Mouse (Mus musculus): ENCODE results near the gene Ces1g.

Gene Ces1g

DNA sequence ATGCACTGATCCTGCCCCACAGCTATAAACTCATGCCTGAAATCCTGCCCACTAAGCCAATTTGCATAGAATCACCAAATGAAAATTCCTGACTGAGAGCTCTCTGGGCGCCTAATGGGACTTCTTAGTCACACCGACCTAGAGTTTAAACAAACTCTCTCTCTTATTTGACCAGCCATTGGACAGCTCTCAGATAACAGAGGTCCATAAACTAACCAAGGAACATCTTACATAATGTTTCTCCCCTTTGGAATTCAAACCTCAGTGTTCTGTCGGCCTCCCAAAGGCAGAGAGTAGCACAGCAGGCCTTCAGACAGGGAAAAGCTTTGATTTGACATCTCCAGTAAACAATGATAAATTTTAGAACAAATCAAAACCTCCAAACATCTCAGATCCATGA is at the start of gene Ces1g:
Ces1g (minus strand) TSS at position 102 of the 400 bp plus-strand sequence.
- no peak for DNase-seq

DNA sequence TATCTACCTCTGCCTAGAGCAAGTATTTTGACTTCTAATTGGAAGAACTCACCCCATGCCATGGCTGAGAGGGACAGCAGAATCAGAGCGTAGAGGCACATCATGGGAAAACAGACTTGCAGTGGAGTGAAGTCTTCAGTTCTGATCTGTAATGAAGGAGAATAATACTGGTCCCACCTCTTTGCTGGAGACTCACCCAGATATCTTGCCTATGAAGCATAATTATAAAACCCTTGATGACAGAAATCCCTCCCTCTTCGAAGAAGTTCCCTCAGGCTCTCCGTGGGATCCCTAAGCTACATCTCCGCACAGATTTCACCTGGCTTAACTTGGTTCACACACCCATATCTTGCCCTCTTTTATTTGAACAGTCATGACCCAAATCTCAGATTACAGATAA is 42.5 kb upstream of the Ces1g start, which contains the start of gene Ces1h:
Ces1h (minus strand) TSS at position 101 of the 400 bp plus-strand sequence.
- no peak for DNase-seq

DNA sequence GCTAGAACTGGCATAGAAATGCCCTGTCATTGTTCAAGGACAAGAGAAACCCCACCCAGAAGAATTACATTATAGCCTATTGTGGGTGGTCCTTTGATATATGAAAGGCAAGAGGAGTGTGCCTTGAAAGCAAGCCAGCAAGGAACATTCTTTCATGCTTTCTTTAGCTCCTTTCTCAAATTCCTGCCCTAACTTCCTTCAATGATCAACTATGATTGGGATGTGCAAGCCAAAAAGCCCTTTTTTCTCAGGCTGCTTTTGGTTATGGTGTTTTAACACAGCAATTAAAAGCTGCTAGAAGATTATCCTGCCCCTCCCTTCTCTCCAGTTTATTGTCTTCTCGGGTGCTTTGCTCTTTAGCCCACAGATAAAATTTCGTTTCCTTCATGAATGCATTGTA is 32.4 kb upstream of the Ces1g start:
- no peak for DNase-seq

DNA sequence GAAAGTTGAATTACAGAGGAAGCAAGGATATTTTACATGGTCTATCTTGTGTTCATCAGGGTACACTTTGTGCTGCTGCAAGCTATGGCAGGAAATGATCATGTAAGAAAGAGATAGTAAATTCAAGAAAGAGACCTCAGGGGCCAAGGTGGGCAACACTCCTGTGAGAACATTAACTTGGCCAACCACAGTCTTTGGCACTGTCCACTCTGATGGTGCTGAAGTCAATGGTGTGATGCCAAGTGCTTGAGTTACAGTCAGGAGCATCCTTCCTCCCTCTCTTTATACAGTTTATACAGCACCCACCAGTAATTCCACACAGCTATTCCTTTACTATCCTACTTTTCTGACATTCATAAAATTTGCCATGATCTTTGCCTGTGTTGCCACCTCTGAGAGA is 23.0 kb upstream of the Ces1g start:
- DNase-seq: no peak

DNA sequence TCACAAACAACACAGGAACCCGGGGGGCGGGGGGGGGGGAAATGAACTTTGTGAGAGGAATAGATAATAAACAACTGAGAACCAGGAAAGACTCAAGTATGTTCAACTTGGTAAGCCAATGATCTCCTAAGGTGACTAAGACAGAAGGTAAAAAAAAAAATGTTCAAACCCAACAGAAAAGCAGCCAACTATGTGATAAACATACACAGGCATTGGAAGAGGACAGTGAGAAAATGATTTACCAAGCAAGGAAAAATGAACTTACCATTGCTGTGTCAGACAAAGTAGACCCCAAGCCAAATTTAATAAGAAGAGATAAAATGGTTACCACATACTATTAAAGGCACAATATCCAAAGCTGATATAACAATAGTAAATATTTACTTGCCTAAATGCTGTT is 2.4 kb upstream of the Ces1g start:
- DNase-seq: no peak

DNA sequence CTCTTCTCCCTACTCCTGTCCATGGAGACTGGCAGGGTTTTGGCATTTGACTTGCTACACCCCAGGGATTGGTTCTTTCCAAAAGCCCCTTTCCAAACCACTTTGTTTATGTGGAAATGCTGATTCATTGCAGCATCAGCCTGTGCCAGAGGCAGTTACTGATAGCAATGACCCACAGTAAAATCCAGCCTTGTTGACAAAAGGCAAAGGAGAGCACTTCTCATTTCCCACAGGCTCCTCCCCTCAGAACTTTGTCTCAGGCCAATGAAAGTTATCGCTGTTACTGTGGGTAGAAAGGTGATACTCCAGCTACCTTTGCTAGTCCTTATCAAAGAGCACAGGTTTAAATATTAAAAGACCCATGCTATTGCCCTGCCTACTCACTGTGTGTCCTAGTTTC is 4.4 kb downstream of the Ces1g start:
- DNase-seq: no peak

DNA sequence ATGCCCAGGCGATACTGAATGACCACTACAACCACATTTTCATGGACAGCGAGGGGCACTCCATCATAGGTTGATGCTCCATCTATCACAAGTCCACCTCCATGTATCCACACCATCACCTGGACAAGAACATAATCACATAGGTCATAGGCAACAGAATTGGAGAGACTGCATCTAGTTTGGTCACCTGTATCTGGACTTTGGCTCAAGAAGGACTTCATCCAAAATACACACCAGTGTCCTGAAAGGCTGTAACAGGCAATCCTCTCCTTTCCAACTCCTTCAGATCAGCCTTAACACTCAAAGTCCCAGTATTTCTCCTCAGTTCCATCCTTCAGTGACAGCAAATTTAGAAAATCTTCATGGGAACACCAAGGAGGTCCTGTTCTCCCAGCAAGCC is 6.0 kb downstream of the Ces1g start:
- no peak for DNase-seq

DNA sequence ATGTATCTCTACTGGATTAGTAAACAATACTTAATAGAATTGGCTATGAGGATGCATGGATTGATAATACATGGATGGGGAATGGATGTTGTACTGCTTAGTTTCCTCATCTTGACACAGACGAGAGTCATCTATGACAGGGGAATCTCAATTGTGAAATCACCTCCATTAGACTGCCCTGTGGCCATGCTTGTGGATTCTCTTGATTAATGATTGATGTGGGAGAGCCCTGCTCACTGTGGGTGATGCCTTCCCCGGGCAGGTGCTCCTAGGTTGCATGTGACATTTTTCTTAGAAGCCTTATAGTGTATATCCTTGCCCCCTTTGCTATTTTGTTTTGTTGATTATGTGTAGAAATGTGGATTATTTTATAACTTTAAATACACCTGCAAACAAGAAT is 12.0 kb downstream of the Ces1g start:
- no peak for DNase-seq

DNA sequence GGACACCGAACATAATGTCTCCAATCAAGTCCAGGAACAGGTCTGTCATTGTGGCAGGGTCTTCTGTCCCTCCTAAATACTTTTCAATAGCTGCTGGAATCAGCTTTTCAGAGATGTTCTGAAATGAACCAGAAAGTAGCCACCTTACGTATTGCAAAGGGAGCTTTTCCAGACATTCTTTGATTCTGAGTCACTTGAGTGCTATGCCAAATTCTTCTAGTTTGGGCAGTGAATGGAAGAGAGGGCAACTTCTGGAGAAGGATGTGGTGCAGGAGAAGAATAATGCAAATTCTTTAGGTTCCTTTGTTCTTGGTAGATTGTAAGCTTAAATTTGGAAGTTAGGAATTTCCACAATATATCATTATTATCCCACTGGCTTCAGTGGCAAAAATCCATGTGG is 20.1 kb downstream of the Ces1g start:
- no peak for DNase-seq

DNA sequence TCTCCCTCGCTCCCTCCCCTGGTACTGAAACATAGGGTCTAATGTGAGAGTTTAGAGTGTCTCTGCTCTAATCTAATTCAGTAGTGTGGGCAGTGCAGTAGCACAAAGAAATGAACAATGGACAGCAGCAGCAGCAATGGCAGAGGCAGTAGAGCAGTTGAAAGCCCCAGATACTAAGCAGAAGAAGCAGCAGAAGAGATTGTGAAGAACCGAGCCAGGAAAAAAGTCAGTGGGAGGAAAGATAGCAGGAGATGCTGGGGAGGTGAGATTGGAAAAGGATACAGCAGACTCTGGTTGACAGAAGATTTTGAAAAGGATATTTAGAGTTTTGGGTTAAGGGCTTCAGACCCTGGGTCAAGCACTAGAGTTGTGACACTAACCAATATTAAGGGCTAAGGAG is 21.6 kb downstream of the Ces1g start:
- no peak for DNase-seq

DNA sequence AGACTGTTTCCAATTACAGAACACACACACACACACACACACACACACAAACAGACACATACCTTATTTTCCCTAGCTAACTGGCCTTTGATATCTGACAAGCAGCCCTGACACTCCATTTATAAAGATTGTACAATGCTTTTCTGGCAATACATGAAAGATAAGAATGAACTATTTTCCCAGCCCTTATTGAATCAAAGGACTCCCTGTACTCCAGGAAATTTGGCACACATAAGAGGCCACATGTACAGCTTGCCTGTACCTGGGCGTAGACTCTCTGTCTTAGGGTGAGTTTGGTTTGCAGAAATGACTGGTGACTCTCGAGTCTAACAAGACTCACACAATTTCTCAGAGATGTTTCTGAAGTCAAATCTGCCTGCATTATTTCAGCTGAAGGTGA is 53.2 kb downstream of the Ces1g start:
- DNase-seq: no peak

DNA sequence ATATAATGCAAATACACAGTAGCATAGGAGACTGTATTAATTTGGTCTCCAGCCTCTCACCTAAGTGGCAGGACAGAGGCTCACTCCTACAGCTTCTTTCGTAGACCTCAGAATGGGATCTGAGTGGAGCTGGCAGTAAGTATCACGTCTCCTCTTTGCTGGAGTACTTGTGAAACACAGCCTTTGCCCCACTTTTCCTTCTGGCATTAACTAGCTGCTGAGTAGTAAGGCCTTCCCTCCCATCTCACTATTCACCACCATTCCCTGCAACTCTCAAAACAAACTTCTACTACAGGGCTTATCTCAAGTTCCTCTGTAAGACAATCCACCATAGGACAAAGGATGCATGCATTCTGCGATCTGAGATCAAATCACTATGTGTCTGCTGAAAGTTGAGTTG is 54.8 kb downstream of the Ces1g start:
- DNase-seq: no peak

DNA sequence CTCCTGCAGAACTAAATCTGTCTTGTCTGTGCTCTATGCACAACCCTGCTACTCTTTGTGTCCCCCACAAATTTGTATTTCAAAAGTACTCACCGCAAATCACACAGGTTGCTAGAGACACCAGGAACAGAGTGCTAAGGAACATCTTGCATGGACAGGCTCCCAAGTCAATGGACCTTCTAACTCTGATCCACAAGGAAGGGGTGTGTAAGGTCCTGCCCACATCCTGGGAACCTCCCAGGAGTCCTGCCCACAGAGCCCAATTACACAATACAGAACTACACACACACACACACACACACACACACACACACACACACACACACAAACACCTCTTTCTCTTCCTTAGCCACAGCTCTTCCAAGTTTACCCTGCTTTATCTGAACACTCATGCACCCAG is 57.6 kb downstream of the Ces1g start, which contains the start of gene Ces1f:
Ces1f (minus strand) TSS at position 192 of the 400 bp plus-strand sequence.
- no peak for DNase-seq

DNA sequence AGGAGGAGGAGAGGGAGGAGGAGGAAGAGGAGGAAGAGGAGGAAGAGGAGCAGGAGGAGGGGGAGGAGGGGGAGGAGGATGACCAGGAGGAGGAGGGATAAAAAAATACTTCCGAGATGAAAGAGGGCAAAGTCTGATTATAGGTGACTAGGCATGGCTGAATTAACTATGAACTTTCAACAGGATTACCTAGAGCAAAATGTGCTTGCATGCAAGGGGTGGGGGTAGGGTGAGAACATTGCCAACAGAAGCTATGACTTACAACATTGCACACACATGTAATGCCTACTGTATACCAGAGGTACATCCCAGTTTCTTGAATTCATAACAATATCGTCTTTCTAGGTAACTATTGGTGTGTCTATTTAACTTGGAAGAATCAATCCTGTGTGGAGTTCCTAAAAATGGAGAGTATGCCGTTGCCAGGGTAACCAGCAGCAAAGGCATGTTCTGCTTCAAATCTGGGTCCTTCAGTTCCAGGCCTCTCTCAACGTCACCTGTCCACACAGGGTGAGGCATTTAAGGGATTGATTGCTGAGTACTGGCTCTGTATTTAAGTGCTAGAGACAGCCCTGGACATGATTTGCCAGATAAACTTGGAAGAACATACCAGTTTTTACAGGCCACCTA is 58.8 kb downstream of the Ces1g start:
- DNase-seq: no peak

DNA sequence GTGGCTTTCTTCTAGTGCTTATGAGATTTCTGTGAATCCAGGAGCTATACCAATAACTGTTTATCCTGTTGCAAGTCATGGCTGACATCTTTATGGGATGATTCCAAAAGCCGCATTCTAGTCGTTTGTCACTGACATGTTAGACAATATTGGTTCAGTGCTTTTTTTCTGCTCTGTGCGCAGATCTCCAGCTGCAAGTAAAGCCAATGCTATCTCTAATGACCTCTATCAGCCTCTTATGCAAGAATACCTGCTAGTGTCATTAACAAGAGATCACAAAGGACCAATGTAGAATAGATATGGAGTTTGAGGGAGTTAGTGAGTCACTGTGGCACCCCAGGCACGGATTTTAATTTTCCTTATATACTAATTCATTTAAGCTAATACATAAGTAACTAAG is 62.5 kb downstream of the Ces1g start:
- no peak for DNase-seq

DNA sequence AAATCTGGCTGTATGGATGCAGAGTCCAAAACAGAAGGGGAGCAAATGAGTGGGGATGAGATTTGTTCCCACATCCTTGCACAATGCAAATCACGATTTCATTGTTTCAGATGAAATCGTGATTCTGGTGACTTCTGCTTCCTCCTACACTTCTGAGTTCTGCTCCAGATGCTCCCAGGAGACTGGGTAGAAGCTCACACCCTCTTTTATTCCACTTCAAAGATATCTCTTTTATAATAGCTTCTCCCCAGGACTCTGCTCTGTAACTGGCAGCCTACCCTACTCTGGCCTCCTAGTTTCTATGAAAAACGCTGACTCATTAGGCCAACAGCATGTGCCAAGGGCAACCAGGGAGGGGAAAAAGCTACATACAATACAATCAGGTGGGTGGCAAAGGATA is 63.8 kb downstream of the Ces1g start:
- DNase-seq: no peak

DNA sequence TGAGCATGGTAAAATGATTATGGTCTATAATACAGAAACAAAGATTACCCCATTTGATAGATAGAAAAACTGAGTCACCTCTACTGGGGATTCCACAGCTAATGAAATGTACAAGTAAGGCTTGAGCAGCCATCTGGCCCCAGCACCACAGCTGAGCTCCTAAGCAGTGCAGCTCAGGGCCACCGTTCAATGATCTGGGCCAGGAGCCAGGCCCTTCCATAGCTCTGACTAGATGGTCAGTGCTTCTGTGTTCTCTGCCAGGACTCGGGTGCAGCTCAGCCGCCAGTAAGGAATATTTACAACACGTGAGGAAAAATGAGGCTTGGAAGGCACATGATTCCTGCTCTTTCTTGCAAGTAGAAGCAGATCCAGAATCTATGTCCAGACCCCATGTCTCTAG is 64.4 kb downstream of the Ces1g start:
- no peak for DNase-seq

DNA sequence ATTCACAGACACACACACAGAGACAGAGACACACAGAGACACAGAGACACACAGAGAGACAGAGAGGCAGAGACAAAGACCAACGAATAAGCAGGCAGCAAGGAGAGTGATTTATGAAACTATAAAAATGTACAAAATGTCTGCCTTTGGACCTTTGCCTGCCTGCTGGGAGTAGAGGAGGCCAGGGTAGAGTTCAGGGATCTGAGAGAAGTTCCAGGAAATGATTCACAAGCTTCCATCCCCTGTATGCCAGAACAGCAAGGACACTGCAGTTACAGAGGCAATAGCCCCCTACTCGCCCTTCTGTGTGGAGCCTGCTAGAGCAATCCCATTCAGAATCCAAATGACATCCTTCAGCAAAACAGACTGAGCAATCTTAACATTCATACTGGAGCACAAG is 75.7 kb downstream of the Ces1g start:
- DNase-seq: no peak

DNA sequence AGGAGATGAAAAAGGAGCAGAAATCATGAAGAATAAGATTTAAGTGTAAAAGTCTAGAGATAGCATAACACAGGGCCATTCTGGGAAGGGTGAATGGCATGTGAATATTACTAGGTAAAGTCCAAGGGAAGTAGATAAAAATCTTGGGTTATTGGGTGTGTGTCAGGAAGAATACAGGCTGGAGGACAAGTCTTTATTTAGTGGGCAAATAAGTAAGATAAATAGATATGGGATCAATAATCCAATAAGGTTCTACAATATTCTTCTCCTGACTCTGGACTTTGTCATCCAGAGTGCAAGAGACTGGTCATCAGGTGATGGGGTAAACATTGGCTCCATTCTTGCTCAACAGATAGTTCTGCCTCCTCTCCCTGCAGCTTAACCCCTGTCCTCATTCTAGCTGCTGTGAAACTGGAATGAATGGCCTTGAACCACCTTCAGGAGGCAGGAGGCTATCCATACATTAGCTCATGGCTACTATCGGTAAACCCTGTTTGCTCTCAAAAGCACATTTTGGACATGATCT is 84.6 kb downstream of the Ces1g start:
- DNase-seq: no peak
